Mouse (Mus musculus): Measurements from ENCODE around the gene Atp1b3.
"Not testable (repeated sequence)": the region's sequence is repeated elsewhere in the genome, so short reads cannot be mapped to it uniquely, and the experiment has no call there.

DNA sequence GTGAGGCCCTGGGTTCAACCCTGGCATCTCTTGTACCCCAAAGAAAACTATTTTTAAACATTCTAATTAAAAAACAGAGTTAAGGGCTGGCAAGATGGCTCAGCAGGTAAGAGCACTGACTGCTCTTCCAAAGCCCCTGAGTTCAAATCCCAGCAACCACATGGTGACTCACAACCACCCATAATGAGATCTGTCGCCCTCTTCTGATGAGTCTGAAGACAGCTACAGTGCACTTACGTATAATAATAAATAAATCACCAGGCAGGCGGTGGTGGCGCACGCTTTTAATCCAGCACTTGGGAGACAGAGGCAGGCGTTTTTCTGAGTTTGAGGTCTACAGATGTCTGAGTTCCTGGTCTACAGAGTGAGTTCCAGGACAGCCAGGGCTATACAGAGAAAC is 12.5 kb downstream of the Atp1b3 start:
- not testable (repeated sequence) for TF ChIP-seq POLR2A, CTCF (IDR thresholded peaks at IDR 0.05; ENCODE audit: extremely low read depth, insufficient read depth, low read length)

All from cortical plate, adult 2 months (tissue).